Mouse (Mus musculus): Measurements from ENCODE around the gene Ift57. TPM values are rescaled to one million over a fixed set of nuclear protein-coding genes. Genes with fewer than 3 reads are reported as not detected.

Gene Ift57
- total RNA-seq, 2 experiments from 2014 or later, result 53.4 to 54.0 TPM

DNA sequence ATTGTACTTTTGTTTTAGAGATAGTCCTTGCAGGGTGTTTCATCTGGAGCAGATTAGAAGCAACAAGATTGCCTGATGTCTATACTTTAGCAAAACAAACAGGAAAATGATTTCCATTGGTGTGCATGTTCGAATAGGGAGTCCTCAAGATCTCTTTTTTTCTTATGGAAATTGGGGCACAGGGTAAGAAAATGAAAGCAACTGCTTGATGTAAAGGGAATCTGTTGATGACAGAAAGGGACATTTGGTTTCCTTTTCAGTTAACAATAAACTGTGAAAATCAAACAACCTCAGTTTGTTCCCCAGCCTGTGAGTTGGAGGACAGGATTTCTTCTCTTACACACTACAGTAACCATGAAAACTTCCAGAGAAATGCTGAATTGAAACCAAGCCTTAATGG lies 53.9 kb downstream of the Ift57 start:
- no peak for DNase-seq (ENCODE audit: low spot score in 2 of 2)

DNA sequence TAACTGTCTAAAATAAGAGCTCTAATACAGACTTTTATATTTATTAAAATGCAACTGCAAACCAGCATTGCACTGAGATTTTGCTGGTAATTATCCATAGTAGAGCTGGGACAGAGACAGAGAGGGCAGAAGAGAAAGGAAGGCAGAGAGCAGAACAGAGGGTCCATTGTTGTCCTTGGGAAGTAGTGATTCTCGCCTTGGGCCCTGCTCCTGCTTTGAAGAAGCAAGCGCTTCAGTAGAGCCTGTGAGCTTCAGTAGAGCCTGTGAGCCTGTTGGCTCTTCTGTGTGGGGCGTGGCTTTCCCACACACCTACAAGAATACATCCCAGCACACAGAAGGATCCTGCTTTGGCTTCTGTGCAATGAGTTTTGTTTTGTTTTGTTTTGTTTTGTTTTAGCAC lies 54.3 kb downstream of the Ift57 start:
- DNase-seq (ENCODE audit: low spot score in 2 of 2), result no peak

DNA sequence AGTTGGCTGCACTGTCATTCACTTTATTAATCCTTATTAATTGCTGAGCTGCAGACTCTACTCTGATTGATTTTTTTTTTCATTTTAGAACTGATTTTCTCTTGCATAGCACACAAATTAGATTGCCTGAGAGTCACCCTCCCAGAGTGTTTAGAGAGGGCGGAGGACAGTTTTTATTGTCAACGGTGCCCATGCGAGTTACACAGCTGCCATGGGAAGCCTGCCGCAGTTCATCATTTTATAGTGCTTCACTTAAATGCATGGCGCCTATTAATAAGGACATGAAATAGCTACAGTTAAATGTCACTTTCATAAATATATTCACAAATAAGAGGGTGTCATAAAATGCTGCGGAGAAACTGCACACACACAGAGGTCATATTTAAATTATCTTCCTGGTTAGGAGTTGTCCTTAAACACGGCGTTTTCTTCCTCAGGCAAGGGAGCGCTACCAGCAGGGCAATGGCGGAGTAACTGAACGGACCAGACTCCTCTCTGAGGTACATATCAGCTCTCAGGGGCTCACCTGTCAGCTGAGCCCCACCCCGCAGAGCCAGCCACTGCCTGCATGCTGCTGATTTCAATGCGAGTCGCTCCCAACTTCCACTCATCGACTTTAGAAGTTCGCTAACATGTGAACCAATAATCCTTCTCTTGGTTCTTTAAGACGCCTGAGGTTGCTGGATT lies 61.6 kb downstream of the Ift57 start:
- DNase-seq (ENCODE audit: low spot score in 2 of 2), result no peak

DNA sequence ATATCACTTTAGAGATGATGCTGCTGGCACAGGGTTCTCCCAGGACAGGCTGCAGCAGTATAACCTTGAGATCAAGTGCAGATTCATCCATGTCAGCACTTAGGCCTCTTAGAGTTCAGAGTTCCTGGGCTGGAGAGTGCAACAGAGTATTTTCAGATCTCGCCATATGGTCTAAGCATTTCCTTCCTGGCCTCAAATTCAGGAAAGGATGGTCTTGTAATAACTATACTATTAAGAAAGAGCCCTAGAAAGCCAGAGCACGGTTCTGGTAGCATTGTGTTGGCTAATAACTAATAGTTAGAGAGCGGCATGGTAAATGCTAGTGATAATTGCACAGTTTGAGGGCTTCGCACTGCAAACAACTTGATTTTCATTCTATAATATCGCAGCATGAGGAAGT lies 62.9 kb downstream of the Ift57 start:
- DNase-seq (ENCODE audit: low spot score in 2 of 2), result no peak

DNA sequence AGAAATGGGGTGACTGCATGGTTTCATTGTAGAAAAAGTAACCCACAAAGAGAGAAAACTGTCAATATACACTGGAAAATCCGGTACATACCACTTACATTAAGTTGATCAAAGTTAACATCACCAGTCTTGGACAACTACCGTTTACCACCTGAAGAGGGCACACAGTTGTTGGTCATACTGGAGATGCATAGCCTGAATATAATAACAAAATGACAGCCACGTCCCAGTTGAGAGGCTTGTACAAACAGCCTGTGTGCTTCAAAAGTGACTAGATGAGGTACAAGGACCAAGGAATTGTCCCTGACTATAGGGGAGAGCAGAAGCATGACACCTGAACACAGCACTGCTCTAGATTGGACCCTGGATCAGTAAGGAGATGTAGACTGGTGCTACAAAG lies 67.3 kb downstream of the Ift57 start:
- no peak for DNase-seq (ENCODE audit: low spot score in 2 of 2)

DNA sequence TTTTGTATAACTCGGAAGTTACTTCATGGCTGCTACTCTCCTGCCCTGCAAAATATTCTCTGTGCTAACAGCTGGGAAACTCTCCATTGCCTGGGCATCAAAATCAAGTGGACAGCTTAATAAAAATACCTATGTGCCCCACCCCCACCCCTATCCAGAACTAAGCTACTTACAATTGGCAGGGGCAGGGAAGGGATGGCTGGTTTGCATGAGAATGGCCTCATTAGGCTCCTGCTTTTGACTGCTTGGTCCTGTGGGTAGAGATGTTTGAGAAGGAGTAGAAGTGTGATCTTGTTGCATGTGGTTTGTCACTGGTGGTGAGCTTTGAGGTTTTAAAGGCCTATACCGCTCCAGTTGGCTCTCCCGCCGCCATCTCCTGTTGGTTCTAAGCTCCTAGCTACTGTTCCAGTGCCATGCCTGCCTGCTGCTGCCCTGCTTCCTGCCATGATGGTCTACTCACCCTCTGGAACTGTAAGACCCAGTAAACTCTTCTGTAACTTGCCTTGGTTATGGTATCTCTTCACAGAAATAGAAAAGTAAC lies 69.5 kb downstream of the Ift57 start:
- DNase-seq (ENCODE audit: low spot score in 2 of 2), result no peak

DNA sequence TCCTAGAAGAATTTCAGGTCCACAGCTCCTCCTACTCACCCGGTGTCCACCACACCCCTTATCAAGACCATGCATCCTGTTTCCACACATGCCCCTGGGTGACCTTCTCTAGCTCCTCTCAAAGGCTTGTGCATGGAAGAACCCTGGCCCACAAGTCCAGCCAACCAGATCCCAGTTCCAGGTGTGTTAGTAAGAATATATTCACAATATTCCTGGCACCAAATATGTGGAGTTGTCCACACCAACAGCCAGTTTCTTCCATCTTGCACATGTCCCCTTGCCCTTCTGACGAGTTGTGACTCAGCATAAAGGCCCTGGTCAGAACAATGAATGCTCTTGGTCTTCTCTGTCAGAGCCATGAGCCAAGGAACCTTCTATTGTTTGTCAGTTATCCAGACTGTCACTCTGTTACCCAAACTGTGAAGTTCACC lies 70.8 kb downstream of the Ift57 start:
- no peak for DNase-seq (ENCODE audit: low spot score in 2 of 2)

DNA sequence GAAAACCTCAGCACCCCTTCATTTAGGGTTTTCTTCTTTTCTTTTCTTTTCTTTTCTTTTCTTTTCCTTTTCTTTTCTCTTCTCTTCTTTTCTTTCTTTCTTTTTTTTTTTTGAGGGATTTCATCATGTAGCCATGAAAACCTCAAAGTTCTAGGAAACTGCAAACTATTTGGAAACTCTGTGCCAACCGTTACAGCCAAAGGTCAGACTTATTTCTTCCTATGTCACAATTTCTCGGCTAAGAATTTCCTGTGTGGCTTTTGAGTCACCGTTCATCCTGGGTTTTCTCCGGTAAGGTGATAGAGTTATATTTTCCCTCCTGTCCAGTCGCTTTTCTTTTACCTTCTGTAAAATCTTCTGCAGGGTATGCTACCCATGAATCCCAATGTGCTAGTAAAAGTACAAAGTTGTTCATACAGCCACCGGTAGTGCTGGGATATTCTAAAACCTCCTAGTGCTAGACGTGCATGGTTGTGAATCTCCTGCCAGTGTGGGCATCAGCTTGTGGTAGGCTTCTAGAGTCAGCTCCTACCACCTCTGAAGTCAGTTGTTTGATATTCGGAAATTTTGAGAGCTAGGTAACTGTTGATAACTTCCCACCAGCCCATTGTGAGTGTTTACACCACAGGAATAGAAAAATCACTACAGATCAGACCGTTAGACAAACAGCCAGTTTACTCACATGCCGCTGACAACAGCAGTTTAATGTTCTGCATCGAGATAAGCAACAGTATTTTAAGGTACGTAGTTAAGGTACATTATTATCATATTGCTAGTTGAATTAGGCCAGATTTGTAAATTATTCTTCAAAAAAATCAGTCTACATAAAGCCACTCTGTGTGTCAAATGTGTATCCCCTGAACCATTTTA lies 71.5 kb downstream of the Ift57 start:
- DNase-seq (ENCODE audit: low spot score in 2 of 2), result no peak

DNA sequence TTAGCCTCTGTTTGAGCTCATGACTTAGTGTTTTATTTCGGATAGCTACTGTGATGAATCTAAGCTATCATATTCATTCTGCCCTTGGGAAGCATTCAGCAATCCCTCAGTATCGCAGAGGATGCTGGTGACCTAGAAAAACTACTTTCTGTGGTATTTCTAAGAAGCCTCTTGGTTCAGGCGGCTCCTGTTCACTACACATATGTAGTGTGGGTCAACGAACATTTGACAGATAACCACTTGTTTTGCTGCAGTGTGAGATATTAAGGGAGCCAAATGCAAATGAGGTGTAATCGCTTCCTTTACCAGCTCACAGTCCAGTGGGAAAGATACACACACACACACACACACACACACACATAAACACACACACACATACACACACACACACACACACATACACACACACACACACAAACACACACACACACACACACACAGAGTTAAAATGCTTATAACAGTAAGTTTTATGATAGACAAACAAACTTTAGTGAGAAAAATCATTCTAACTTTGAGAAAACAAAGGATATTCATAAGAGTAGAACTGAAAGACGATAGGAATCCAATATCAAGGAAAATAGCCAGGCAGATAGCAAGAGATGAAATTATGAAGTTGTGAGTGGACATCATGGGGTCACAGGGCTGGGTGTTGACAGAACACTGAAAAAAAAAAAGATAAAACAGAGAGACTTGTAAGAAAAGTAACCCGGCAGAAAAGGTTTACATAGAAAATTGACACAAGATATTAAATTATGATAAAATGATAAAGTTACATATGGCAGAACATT lies 72.8 kb downstream of the Ift57 start:
- DNase-seq (ENCODE audit: low spot score in 2 of 2), result no peak

DNA sequence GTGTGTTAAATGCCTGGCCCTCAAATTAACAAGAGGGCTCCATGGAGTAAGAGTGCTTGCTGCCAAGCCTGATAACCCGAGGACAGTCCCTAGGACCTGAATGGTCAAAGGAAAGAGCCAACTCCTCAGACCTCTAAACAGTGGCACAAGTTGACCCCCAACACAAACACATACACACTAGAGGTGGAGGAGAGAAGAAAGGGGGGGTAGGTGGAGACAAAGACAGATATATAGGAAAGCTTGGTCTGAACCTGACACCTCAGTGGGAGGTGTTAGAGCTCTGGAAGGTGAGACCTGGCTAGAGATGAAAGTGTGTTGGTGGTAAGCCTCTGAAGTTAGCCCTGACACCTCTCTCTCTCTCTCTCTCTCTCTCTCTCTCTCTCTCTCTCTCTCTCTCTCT lies 73.5 kb downstream of the Ift57 start:
- no peak for DNase-seq (ENCODE audit: low spot score in 2 of 2)

DNA sequence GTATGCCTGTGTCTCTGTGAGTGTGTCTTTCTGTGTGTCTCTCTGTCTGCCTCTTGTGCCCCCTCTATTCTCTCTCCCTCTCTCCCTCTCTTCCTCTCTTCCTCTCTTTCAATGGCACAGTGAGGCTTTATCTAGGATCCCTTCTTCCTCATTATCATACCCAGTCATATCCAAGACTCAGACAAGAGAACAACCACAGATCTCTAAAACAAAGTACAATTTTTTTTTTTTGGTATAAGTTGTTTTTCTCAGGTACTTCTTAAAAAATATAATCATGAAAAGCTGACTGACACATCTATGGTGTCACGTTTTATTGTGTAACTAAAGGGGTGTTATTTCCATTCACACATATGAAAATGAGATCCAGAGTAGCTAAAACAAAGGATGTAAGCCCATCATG lies 74.0 kb downstream of the Ift57 start:
- DNase-seq (ENCODE audit: low spot score in 2 of 2), result no peak

DNA sequence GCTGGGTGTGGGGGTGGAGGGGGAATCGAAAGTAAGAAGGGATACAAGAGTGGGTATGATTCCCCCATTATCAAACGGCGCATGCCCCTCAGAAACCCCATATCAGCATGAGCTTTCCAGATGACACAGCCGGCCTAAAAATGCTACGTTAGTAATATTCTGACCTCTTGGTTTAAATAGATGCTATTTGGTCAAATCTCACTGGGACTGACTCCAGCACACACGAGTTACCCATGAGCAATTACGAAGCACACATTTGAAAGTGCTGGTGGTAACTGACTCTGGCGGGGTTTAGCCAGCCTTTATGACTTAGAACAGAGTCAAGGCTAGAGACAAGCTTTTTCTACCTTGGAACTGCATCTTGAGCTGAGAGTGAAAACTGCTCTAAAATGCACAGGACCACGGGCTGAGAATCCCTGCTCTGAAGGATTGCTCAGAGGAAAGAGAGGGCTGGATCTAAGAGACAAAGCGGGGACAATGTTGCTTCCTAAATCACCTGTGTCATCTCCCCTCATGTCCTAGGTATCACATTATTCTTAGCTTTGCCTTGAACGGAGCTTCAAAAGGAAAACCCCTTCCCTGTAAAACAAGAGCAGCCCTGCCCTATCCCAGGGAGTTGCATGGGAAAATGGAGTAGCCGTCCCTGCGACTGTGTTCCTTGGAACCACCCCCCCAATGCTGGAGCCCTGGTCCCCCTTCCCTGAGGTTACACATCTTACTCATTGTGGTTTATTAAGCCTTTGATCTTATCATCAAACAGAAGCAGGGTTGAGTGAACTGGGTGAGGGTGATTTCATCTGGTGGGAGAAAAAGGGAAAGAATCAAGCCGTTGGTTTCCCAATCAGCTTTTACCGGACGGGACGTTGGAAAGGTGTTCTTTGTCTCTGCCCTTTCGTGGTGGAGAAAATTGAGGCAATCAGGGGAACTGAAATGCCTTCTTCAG lies 75.3 kb downstream of the Ift57 start:
- no peak for DNase-seq (ENCODE audit: low spot score in 2 of 2)

DNA sequence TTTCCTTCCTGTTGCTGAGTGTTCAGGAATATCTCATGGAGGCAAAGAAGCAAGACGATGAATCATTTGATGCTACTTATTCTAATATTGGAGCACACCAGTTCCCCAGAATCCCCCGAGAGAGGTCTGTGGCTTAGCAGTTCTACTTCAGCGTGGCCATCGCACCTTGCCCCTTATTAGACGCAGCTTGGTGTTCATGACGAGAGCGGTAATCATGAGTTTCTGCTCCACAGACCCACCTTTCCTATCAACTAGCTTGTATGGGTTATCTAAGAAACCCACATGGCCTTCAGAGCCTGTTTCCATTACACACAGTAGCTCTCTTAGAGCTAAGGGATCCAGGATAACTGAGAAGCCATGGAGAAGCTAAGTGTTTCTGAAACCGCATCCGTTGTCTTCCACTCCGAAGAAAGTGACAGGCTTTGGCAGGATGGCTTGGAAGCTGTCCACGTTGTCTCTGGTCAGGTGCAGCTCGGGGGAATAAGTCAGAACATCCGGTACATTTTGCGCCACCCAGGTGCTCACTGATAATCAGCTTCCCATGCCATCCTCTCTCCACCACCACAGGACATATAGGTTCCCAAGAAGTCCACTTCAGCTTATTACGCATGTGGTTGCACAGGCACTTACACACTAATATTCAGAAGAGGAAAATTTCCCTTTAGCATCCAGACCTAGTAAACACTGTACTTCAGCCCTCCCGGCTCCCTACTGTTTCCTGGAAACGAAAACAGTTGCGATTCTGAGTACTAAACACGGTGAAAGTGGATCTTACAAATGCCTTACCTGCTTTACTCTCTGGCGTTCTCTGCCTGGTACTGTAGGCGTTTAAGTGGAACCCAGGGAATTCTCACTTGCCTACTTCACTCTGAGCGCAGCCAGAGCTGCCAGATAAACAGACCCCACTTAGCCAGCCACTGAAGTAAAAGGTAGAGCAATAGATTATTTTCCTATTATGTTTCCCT lies 76.3 kb downstream of the Ift57 start:
- no peak for DNase-seq (ENCODE audit: low spot score in 2 of 2)

DNA sequence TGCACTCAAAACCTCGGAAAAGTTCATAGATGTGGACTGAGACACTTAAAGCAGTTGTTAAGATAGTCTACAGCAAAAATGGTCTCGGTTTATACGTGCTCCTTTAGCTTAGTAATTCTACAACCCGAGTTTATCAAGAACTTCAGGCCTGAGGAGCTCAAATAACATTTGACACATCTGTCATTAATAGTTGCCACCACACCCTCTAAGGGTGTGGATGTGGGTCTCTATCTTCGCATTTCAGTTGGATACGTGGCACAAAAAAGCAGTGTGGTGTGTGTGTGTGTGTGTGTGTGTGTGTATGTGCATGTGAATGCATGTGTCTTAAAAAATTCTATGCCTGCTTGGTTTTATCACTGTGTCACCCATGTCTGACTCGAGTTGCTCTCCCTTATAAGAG lies 77.9 kb downstream of the Ift57 start:
- no peak for DNase-seq (ENCODE audit: low spot score in 2 of 2)

DNA sequence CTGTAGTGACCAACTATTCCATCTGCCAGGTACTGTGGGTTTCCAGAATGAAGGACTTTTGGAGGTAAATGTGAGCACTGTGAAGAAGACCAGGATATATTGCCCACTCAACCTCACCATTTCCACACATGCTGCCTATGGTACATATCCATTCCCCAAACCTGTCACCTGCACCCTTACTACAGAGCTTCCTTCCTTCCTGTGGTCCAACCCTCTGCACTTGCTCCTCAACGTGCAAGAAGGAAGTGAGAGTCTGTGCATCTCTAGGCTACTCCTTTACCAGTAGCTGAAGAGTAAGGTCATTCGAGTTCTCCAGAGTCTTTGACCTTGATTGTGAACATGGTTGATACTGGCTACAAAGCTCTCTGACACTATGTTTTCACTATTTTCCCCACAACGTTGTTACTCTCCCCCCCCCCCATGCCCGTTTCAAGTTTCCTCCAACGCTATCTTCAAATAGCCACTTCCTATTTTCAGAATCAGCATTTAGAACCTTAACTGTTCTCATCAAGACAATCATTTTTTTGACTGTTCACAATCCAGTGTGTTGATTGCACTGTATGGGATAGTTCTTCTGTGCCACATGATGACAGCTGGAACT lies 82.6 kb downstream of the Ift57 start:
- no peak for DNase-seq (ENCODE audit: low spot score in 2 of 2)

DNA sequence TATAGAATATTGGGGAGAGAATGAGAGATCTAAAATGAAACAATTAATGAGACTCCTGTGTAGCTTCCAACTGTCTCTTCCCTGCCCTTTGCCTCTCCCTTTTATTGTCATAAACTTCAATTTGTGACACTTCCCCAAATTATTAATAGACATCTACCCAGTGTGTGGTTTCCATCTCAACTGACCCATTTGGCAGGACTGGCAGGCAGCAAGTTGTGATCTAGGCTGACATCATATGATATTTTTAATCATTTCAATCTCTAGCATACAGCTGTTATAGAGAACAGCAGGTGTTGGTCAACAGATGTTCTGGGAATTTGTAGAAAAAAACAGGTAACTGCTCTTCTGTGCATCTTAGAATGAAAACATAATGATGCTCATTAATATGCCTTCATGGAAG lies 84.3 kb downstream of the Ift57 start:
- DNase-seq (ENCODE audit: low spot score in 2 of 2), result no peak

DNA sequence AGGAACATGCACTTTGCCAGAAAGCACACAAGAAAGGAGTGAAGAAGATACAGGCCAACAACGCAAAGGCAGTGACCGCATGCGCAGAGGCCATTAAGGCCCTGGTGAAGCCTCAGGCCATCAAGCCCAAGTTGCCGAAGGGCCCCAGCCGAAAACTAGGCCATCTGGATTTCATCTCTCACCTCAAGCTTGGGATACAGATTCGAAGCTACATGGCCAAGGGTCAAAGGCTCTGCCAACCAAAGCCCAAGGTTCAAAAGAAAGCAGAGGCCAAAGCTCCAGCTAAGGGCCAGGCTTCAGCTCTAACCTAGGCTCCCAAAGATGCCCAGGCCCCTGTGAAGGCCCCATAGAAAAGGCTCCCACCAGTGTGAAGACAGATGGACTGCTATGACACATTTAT lies 87.1 kb downstream of the Ift57 start:
- no peak for DNase-seq (ENCODE audit: low spot score in 2 of 2)

DNA sequence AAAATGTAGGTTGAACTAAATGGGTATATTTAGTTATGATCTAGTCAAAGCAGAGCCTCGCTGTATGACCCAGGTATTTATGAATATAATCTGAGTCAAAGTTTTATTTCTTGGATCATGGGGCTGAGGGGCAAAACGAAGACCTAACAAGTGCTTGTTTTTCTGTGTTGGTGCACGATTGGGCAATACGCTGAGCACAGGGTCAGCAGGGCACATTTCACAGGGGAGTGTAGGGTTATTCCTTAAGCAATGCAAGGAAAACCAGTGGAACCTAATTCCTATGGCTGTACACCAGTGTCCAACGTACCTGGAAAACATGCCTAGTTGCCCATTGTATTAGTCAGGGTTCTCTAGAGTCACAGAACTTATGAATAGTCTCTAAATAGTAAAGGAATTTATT lies 88.7 kb downstream of the Ift57 start:
- no peak for DNase-seq (ENCODE audit: low spot score in 2 of 2)

All from left cerebral cortex, adult 18-20 months (tissue).